Mouse (Mus musculus) hindlimb bud, embryonic 11.5 days (tissue): ENCODE results near the gene D630039A03Rik.
"Not testable (repeated sequence)": the region's sequence is repeated elsewhere in the genome, so short reads cannot be mapped to it uniquely, and the experiment has no call there.

Experiments used
- DNase-seq: peaks from one replicate; pipeline ENCODE4 v3.0.0-alpha.2; 2012; ENCODE audit warnings: low read depth, low spot score; ENCODE audit errors: extremely low spot score

The D630039A03Rik gene

GRCm38 (mm10) chr4:57888978-57889377 is 27.1 kb downstream of the D630039A03Rik start:
- not testable (repeated sequence) for DNase-seq

GRCm38 (mm10) chr4:57888246-57888645 is 27.9 kb downstream of the D630039A03Rik start:
- DNase-seq, result no peak

GRCm38 (mm10) chr4:57886888-57887230 is 29.2 kb downstream of the D630039A03Rik start:
- DNase-seq, result no peak

DNA sequence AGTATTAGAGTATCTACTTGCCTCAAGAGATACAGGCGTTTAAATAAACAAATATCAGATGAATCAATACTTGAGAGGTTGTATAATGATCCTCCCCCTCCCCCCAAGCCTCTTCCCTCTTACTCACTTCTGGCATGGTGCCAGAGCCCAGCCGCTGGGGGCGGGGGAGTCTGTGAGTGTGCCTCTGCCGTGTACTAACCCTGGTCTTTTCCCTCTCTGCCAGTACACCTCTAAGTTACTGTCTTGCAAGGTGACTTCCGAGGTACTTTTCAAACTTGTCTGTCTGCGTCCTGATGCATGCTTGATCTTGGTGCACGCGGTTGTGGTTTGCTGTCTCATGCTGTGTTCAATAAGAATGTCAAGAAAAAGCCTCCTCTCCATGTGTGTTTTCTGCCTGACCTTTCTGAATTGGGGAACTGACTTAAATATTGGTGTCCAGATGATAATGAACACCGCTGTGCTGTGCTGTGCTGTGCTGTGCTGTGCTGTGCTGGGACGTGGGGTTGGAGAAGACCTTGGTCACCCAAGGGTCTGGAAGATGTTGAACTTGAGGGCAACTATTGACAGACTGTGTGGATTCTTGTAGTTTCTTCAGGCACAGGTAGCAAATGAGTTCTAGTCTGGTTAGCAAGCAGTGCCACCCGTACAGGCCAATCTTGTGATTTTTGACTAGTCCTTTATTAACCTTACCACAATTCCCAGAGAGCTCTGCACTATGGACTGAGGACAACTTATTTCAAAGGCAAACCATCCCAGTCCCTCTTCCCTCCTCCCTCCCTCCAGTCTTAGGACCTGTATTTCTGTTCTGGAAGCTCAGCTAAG is 29.8 kb downstream of the D630039A03Rik start:
- DNase-seq, result no peak

DNA sequence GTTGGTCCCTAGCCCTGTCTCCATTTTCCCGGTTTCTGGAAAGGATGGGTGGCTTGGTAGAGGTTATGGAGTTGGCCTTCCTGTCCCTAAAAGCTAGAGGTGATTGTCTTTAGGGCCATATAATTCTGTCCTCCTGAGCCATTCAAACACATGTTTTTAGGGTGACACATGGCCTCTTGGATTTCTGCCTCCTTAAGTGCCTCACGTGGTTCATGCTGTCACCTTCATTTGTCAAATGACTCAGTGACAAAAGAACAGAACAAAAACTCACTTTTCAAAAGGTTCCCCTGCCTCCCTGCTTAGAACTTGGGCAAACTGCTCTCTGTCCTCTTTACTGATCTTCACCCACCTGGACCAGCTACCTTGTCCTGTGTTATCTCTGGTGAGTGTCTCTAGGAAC is 30.9 kb downstream of the D630039A03Rik start:
- no peak for DNase-seq

DNA sequence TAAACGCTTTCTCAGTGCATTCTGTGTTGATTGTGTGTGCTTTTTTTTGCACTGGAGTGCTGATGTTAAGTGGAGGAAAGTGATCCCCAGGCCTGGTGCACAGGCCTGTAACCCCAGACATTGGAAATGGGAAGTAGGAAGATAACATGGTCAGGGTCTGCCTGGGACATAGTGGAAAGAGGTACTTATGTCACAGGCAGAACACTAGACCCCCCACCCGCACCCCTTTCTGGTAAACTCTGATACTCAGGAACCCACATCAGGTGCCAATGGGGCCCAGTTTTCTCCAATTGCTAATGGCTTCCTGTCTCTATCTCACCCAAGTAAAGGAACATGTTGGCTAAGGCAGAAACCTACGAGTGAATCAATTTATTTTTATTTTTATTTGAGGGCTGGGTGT is 31.6 kb downstream of the D630039A03Rik start:
- no peak for DNase-seq

GRCm38 (mm10) chr4:57883520-57884421 is 32.3 kb downstream of the D630039A03Rik start:
- DNase-seq, result no peak

DNA sequence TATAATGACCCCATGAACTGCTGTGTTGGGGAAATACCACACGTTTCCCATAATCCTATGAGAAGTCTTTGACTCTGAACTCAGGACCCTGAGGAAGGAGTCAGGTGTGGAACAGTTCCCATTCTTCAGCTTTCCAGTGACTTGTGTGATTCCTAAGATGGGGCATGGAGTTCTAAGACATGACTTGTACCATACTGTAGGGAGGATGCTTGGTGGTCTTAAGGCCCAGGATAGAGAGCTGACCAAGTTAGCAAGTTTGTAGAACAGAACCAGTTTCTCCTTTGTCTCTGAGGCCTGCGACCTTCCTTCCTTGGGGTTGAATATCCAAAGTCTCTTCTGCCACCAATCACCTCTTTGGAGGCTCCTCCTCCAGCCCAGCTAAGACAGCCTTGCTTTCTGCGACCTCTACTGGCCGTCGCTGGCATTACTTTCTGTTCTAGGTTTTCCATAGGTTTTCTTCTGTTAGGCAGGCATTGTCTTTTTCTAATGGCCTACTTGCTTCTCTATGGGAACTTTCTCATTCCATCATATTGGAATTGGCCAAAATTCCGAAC is 36.2 kb downstream of the D630039A03Rik start:
- no peak for DNase-seq

- DNase-seq, result no peak
Measured at GRCm38 (mm10) chr4:57879137-57879536, 37.0 kb downstream of the D630039A03Rik start.

- no peak for DNase-seq
Measured at GRCm38 (mm10) chr4:57867454-57867853, 48.6 kb downstream of the D630039A03Rik start.

DNA sequence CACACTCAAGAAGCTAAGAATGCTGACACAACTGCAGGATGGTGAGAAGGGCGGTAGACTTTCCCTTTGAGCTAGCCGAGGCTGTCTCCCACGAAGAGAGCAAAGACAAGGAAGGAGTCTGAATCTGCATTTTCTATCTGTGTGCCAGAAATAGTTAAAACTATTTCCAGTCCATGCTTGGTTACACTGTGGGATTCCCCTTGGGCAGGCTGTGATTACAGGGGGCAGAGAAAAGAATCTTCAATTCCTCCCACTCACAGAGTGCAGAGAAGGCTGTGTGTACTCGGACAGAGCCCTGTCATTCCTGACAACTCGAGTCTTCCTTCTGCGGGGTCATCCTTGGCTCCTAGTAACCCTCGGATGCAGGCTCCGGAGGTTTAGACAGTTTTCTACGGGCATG is 49.1 kb downstream of the D630039A03Rik start:
- DNase-seq, result no peak

- DNase-seq, result no peak
Measured at GRCm38 (mm10) chr4:57866088-57866487, 50.0 kb downstream of the D630039A03Rik start.

- DNase-seq, result no peak
Measured at GRCm38 (mm10) chr4:57862269-57862986, 53.7 kb downstream of the D630039A03Rik start.

GRCm38 (mm10) chr4:57861856-57862255 is 54.2 kb downstream of the D630039A03Rik start:
- DNase-seq, result no peak

DNA sequence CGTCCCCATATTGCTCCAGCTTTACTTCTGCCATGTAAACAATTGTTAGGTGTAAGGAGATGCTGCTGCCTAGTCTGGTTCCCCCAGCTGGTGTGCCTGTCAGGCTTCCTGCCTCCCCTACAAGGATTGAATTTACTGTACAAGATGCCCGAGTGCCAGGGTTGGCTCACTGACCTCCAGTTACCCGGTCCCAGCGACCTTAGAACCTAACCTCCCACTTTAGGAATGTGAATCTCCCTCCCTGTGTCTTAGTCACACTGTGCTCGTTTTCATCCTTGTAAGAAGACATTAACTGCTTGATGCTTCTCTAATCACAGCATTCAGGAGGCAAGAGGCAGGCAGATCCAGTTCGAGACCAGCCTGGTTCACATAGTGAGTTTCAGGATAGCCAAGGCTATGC is 54.9 kb downstream of the D630039A03Rik start:
- no peak for DNase-seq

DNA sequence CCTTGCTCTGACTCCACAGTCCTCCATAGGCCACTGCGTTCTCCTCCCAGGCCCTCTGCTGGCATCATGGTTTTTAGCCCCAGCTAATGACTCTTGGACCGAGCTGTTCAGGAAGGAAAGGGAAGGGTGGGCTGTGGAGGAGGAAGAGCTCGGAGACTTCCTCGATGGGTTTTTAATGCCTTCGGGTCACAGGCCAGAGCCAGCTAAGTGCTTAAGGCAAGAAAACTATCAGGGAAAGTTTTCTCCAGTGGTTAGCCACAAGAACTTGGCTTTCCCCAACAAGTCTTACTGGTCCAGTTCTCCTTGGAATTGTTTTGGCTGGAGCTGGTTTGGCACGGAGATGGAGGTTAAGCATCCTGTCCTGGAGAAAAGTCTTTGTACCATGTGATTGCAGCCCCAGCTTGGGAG is 55.9 kb downstream of the D630039A03Rik start:
- DNase-seq, result no peak
